Mouse (Mus musculus): ENCODE data around the gene AA467197.

GRCm38 (mm10) chr2:122671714-122672113 lies 34.9 kb downstream of the AA467197 start:
- TF ChIP-seq USF1 (IDR thresholded peaks at IDR 0.05; ENCODE audit: low read depth) (no peak), REST (IDR thresholded peaks at IDR 0.05; ENCODE audit: insufficient read depth, insufficient read length) (no peak), MAX (IDR thresholded peaks at IDR 0.05; ENCODE audit: low read depth) (no peak), E2F4 (IDR thresholded peaks at IDR 0.05; ENCODE audit: insufficient read depth) (no peak), POLR2A (IDR thresholded peaks at IDR 0.05; ENCODE audit: insufficient read length, low read depth) (no peak), TCF12 (IDR thresholded peaks at IDR 0.05; ENCODE audit: insufficient read depth, poor library complexity, severe bottlenecking) (peak; percentile 35), POLR2AphosphoS2 (IDR thresholded peaks at IDR 0.05; ENCODE audit: insufficient read length, low read depth) (no peak), SRF (IDR thresholded peaks at IDR 0.05; ENCODE audit: control insufficient read depth, insufficient read length, low read depth) (no peak), MYOG (IDR thresholded peaks at IDR 0.05; ENCODE audit: control insufficient read depth in 1 of 3, insufficient read depth in 1 of 3, insufficient read length in 2 of 3, low read depth in 2 of 3) (peak in 1 of 3 experiments; percentile 68)
